Mouse (Mus musculus): ENCODE measurements around the gene Raet1e.
"Not testable (repeated sequence)": the region's sequence is repeated elsewhere in the genome, so short reads cannot be mapped to it uniquely, and the experiment has no call there.

DNA sequence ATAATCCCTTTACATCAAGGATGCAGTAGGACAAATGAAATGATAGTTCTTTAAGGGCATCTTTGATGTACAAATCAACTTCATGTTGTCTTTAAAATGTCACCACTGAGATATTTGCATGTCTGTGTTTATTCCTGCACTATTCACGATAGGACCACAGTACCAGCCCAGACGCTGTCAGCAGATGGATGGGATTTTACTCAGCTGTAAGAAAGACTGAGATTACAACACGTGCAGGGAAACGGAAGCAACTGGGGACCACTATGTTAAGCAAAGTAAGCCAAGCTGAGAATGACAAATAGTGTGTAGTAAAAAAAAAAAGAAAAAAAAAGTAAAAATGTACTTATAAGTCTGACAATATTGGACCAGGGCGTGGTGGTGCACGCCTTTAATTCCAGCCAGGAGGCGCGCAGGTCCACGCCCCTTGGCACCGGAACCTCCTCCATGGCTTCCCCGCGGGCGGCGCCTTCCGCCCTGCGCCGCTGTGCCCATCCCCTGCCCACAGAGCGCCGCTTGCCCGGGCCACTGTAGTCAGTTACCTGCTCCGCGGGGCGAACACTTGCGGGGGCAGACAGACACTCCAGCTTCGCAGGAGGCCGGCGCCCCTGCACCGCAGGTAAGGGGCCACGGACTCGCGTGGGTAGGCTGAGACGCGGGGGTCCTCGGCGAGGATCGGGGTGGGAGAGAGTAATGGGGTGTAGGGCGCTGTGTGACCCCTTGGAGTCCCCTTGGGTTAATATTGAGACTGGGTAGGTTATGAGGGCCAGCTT, 114.7 kb downstream of the Raet1e start:
- TF ChIP-seq CTCF (IDR thresholded peaks at IDR 0.05; ENCODE audit: low read depth, low read length); POLR2A (IDR thresholded peaks at IDR 0.05; ENCODE audit: extremely low read depth, insufficient read depth, low read length): not testable (repeated sequence)

All from liver, adult 2 months (tissue).